Mouse (Mus musculus) stomach, postnatal 0 days (tissue): ENCODE measurements around the gene Gm10277. TPM values are rescaled to one million over a fixed set of nuclear protein-coding genes. Genes with fewer than 3 reads are reported as not detected.

Experiments
- ATAC-seq: fragments of 200-750 bp; cut with Nextera tagmentation; 2 replicates; pipeline ENCODE4 v1.8.0; 2017; ENCODE audit not compliant: low FRiP score, low TSS enrichment
- DNase-seq: peaks from one replicate; pipeline ENCODE4 v3.0.0-alpha.2; 2016; ENCODE audit warnings: low spot score
- H3K27ac ChIP-seq: fragments of 300-500 bp; sonication (generic); replicated peaks from 2 replicates; pipeline ENCODE4 v1.5.1; 2014; ENCODE audit warnings: mild to moderate bottlenecking, control low read depth
- H3K27me3 ChIP-seq: fragments of 300-500 bp; sonication (generic); 2 replicates; pipeline ENCODE4 v1.6.1; 2014; ENCODE audit warnings: low read length; ENCODE audit not compliant: control insufficient read depth, insufficient read depth
- H3K36me3 ChIP-seq: fragments of 300-500 bp; sonication (generic); 2 replicates; pipeline ENCODE4 v1.6.1; 2014; ENCODE audit warnings: low read length, mixed read lengths; ENCODE audit not compliant: control insufficient read depth, insufficient read depth
- H3K4me1 ChIP-seq: fragments of 300-500 bp; sonication (generic); replicated peaks from 2 replicates; pipeline ENCODE4 v1.6.1; 2014; ENCODE audit warnings: antibody characterized with exemption; ENCODE audit not compliant: control insufficient read depth, insufficient read depth
- H3K4me2 ChIP-seq: fragments of 300-500 bp; sonication (generic); replicated peaks from 2 replicates; pipeline ENCODE4 v1.6.1; 2014; ENCODE audit warnings: low read depth, mild to moderate bottlenecking, control low read depth, moderate library complexity
- H3K4me3 ChIP-seq: fragments of 300-500 bp; sonication (generic); 2 replicates; pipeline ENCODE4 v1.5.1; 2014; ENCODE audit warnings: low read depth, low read length, control low read depth
- H3K9ac ChIP-seq: fragments of 300-500 bp; sonication (generic); 2 replicates; pipeline ENCODE4 v1.6.1; 2014; ENCODE audit warnings: mild to moderate bottlenecking, low read length, control low read depth, mixed read lengths
- H3K9me3 ChIP-seq: fragments of 300-500 bp; sonication (generic); 2 replicates; pipeline ENCODE4 v1.6.1; 2016; ENCODE audit warnings: low read length; ENCODE audit not compliant: control insufficient read depth
- CTCF ChIP-seq: IDR thresholded peaks from 2 replicates; pipeline ENCODE4 v1.5.1; 2016; ENCODE audit warnings: antibody characterized with exemption, low read depth, mild to moderate bottlenecking, moderate library complexity
- EP300 ChIP-seq: optimal IDR thresholded peaks from 2 replicates; pipeline ENCODE3; 2016; ENCODE audit warnings: antibody characterized with exemption
- WGBS: fragments of 180-500 bp; shearing (Covaris S2); extraction: QIAGEN DNeasy Blood & Tissue Kit; methylation state at CpG from one replicate; pipeline ENCODE4 v1.1.7; 2014; 5-methylcytosine and 5-hydroxymethylcytosine counted together
- polyA plus RNA-seq: library from polyadenylated mRNA; unstranded; fragments of >200 nt; fragmentation: Nextera tagmentation; extraction: Ambion mirVana; gene quantifications from 2 replicates; pipeline ENCODE4 v1.2.1, GENCODE M21; 2015

The Gm10277 gene
- polyA plus RNA-seq, 1 experiment from 2014 or later = 0.40 TPM

GRCm38 (mm10) chr11:77766351-77767001 is 21.1 kb downstream of the Gm10277 start:
- no peaks in the 10 kb centered on the region for H3K27me3 ChIP-seq
- peak overlapping the region; percentile 61 for H3K9ac ChIP-seq
- H3K4me3 ChIP-seq = peak overlapping the region; percentile 40
- peak overlapping the region; percentile 67 for H3K4me2 ChIP-seq
- H3K36me3 ChIP-seq = no peaks in the 10 kb centered on the region
- ATAC-seq = peak; percentile 82
- H3K4me1 ChIP-seq = peaks cover 8% of the 10 kb centered on the region
- peak overlapping the region; percentile 94 for H3K27ac ChIP-seq
- TF ChIP-seq EP300 = no peak
- peak; percentile 73 for TF ChIP-seq CTCF
- no peaks in the 10 kb centered on the region for H3K9me3 ChIP-seq
- DNase-seq = peak; percentile 88
- WGBS = 7% methylated on average over 35 of the region's 35 CpGs

GRCm38 (mm10) chr11:77765459-77765777 is 22.1 kb downstream of the Gm10277 start:
- Histone ChIP-seq H3K4me3 (peak overlapping the region; percentile 20; the same call in 1 of the 2 replicates), H3K27ac (peak overlapping the region; percentile 94), H3K4me1 (peaks cover 8% of the 10 kb centered on the region), H3K36me3 (no peaks in the 10 kb centered on the region), H3K9ac (peak overlapping the region; percentile 35; the same call in 1 of the 2 replicates), H3K4me2 (peak overlapping the region; percentile 67), H3K27me3 (no peaks in the 10 kb centered on the region), H3K9me3 (no peaks in the 10 kb centered on the region)
- WGBS = 44% methylated on average over 4 of the region's 4 CpGs
- ATAC-seq (peak; percentile 50), DNase-seq (peak; percentile 74)
- no peak for TF ChIP-seq CTCF
- TF ChIP-seq EP300 = no peak

GRCm38 (mm10) chr11:77764694-77765458 is 22.7 kb downstream of the Gm10277 start:
- Histone ChIP-seq H3K36me3 (no peaks in the 10 kb centered on the region), H3K4me3 (no peak overlapping the region; the same call in 1 of the 2 replicates), H3K27me3 (no peaks in the 10 kb centered on the region), H3K27ac (peak overlapping the region; percentile 94), H3K4me2 (peak overlapping the region; percentile 93), H3K9ac (no peak overlapping the region), H3K9me3 (no peaks in the 10 kb centered on the region), H3K4me1 (peaks cover 8% of the 10 kb centered on the region)
- DNase-seq (peak; percentile 66), ATAC-seq (peak; percentile 36)
- TF ChIP-seq EP300 = no peak
- no peak for TF ChIP-seq CTCF
- 46% methylated on average over 9 of the region's 9 CpGs for WGBS

GRCm38 (mm10) chr11:77763673-77764340 is 23.7 kb downstream of the Gm10277 start:
- TF ChIP-seq EP300 (no peak), CTCF (no peak)
- WGBS = 6% methylated on average over 25 of the region's 26 CpGs
- Histone ChIP-seq H3K9me3 (no peaks in the 10 kb centered on the region), H3K4me3 (peak overlapping the region; percentile 91), H3K9ac (peak overlapping the region; percentile 90), H3K27me3 (no peaks in the 10 kb centered on the region), H3K4me1 (peaks cover 8% of the 10 kb centered on the region), H3K36me3 (no peaks in the 10 kb centered on the region), H3K27ac (peak overlapping the region; percentile 94), H3K4me2 (peak overlapping the region; percentile 93)
- ATAC-seq (peak; percentile 65), DNase-seq (peak; percentile 90)

- no peak for TF ChIP-seq EP300
- TF ChIP-seq CTCF = peak; percentile 75
- H3K4me3 ChIP-seq = peak within 1 kb of the TSS; percentile 91
- ATAC-seq = peak; percentile 66
- peak; percentile 89 for DNase-seq
- peak within 1 kb of the TSS; percentile 94 for H3K27ac ChIP-seq
- H3K9ac ChIP-seq = peak within 1 kb of the TSS; percentile 90
- H3K27me3 ChIP-seq = no peaks in the 10 kb centered on the region
- peak within 1 kb of the TSS; percentile 93 for H3K4me2 ChIP-seq
- WGBS = 3% methylated on average over 52 of the region's 79 CpGs
- no peaks in the 10 kb centered on the region for H3K36me3 ChIP-seq
- no peaks in the 10 kb centered on the region for H3K9me3 ChIP-seq
- peaks cover 8% of the 10 kb centered on the region for H3K4me1 ChIP-seq
Observed at GRCm38 (mm10) chr11:77762783-77763672, 24.5 kb downstream of the Gm10277 start, which contains the start of gene Myo18a. TSS of gene Myo18a (plus strand) at chr11:77763246.
